Mouse (Mus musculus): ENCODE results near the gene Gm44805. TPM values are rescaled to one million over a fixed set of nuclear protein-coding genes. Genes with fewer than 3 reads are reported as not detected.

Gene Gm44805
- not detected for total RNA-seq (2021)

DNA sequence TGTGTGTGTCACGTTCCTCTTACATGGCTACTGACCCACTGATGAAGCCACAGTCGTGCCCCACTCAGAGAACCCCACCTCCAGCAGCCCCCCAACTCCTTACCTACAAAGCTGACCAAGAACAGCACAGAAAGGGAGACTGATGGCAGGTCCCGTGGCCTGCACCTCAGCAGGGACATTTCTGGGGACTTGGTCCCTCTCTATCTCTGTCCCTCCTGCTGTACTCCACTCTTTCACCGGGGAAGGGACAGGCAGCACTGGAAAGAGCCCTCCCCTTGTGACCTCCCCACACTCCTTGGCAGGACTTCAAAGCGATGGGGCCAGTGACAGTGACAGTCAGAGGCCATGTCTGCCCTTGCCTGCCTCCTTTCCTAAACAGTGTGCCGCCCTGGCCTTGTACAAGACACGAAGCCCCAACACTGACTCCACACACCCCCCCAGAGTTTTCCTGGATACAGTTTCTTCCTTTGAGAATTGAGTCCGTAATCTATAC, at the start of gene Gm44805, which contains the start of gene Apoc4:
Gene Gm44805 (minus strand): TSS at position 222 of the 493 bp plus-strand sequence.
Gene Apoc4 (minus strand): TSS at position 278 of the 493 bp plus-strand sequence.
- DNase-seq: no peak

DNA sequence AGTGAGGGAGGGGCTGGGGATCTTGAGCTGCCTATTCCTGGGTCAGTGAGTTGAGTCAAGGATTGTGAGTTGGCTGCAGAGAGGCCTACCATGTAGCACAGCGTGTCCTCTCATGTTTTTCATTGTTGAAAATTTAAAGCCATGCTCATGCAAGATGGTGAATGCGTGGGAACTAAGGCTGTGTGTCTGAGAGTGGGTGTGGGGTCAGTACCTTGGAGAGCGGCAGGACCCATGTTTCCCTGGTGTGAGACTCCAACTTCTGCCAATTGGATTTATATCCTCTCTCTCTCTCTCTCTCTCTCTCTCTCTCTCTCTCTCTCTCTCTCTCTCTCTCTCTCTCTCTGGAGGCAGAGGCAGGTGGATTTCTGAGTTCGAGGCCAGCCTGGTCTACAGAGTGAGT, 45.3 kb upstream of the Gm44805 start:
- no peak for DNase-seq

DNA sequence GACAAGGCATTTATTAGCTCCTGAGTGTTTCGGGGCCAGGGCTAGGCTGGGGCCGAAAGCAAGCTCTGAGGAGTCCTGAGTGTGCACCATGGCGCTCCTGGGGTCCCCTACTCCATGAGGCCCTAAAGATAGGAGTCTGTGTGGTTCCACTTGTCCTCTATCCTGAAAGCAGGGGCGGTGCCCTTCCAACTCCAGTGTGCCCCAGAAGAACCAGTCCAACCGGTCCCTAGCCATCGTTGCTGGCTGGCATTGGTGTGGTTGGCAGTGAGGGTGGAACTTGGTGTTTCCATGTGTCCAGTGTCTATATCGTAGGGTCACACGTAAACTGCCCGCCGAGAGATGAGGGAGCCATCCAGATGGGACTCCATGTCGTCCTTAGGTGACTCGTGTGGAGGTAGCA, 42.9 kb upstream of the Gm44805 start:
- DNase-seq: no peak

DNA sequence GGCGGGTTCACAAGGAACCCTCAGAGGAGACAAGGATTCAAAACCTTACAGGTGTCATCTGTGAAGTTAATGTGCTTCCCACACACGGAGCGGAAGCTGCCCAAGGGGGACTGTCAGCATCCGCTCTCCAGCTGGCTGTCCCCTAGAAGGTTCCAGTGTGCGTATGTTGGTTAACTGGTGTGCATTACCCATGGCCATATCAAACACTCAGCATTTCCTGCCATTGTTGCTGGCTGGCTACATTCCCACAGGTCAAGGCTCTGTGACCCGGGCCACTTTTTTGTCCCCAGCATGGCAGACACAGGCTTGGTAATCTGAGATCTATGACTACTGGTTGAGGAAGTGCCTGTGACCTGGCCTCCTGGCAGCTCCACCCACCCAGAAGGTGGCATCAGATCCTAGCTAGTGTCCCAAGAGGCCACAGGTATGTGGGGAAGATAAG, 41.6 kb upstream of the Gm44805 start:
- DNase-seq: no peak

DNA sequence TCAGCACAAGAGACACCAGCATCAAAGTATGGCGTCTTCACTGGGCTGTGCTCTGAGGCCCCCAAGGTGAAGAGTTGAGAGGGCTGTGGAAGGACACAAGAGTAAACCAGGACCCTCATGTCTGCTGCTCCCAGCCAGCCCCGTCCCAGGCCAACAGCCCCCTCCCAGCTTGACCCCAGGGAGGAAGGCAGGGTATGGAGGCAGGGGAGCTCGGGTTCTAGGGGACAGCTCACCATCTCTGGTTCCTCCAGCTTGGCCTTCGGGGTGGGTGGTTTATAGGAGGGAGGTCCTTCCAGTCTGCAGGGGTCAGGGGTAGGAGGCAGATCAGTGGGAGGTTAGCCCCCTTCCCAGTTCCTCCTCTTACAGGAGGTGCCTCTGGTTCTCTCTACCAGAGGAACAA, 38.0 kb upstream of the Gm44805 start:
- DNase-seq: no peak

DNA sequence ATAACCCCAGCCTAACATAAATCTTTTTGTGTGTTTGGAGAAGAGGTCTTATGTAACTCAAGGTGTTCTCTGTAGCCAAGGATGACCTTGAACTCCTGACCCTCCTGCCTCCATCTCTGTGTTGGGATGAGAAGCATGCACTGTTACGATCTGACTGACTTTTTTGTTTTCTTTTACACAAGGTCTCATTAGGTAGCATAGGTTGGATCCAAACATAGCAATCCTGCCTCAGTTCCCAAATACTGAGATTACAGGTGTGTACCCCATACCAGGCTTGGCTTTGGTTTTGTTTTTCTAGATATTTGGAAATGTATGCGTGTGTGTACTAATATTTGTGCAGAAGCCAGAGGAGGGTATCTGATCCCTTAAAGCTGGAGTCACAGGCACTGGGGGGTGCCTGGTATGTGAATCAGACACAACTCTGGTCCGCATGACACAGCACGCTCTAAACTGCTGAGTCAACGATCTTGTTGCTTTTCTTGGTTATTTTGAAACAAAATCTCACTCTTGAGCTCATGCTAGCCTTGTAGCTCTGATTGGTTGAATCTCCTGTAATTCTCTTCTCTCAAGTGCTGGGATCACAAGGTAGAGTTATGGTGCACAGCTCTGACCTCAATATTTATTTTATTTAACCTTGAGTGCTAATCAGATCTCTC, 37.2 kb upstream of the Gm44805 start:
- DNase-seq: no peak

DNA sequence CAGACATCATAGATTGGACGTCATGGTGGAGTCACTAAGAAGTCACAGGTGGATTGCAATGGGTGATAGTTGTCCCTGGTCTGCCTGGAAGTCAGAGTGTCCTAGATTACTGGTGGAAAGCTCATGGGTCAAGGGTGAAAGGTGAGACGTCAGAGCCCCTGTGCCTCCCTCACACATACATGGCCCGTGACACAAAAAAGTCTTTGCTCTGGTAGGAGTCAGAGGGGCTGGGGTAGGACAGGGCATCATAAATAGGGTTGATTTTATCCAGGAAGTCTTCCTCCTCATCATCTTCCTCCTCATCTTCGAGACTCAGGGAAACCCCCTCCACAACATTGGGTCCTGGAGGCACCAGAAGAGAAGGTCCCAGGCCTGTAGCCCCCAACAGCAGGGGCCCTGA, 36.1 kb upstream of the Gm44805 start:
- DNase-seq: no peak

DNA sequence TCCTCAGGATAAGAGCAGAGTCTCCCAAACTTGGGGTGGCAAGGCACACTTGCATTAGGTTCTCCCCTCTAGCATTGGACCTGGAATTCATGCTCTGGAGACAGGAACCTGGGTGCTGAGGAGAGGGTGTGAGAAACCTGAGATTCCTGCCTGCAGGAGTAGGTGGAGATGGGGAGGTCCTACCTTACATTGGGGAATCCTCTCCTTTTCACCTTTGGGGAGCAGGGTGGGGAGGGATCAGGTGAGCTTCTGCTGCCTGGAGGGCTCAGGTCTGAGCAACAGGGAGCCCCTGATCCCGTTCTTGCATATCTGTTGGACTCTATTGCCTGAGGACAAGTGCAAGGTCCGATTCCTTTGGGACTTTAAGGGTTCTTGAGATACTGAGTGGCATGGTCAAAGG, 35.6 kb upstream of the Gm44805 start:
- DNase-seq: no peak

DNA sequence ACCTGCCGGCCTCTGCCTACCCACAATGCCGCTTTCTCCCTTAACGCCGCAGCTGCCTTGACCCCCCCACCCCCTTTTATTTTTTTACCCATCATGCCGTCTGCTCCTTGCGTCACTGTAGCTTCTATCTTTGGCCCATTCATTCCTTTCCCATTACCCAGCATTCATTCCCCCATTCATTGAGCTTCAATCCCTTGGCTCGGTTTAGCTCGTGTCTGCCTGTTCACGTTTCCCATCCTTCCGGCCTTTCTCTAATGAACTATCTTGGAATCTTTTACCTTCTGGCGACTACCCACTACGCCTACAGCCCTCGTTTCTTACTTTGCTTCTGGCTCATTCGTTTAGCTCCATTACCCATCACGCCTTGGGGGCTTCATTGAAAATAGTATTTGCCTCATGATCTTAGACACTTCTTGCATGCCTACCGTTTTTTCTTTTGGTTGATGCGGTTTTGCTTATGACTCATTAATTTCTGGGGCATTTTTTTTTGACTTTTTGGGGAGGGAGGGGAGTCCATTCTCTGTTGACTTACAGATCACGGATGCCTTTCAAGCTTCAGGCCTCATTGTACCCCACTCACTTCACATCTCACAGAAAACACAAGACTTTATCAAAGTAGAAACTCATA, 34.9 kb upstream of the Gm44805 start:
- DNase-seq: no peak

DNA sequence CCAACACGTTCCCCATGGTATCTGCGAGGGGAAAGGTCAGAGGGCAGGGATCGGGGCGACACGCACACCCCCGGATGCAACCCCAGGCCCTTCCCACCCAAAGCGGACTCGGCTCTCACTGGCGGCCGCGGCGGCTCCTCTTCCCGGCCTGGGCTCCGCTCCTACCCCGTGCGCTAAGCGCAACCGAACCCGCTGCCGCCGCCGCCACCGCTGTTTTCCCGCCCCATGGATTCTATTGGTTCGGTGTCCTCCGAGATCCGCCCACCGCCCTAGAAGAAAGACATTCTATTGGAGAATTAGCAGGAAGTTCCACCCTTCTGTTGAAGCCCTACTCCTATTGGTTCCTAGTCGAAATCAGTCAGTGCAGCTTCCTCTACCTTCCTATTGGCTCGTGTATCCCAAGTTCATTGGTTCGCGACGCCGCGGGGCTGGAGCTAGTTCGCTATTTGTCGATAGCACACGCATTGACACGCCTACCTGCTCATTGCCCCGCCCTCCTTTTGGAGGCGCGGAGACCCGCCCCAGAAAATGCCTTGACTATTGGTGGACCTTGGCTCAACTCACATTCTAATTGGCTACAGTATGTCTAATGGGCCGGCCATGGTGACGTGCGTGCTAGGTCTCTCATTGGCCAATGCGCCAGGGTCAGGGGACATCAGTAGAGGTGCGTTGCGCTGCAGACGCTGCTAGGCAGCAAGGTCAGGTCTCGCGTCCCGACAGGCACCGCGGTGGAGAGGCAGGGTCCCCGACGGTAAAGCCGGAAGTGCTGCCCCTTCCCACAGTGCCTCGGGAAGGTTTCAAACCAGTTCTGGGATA, 34.2 kb upstream of the Gm44805 start, which contains the start of gene Tomm40:
Gene Tomm40 (minus strand): TSS at position 200 of the 816 bp plus-strand sequence.
- DNase-seq: peak; percentile 99 to 100

DNA sequence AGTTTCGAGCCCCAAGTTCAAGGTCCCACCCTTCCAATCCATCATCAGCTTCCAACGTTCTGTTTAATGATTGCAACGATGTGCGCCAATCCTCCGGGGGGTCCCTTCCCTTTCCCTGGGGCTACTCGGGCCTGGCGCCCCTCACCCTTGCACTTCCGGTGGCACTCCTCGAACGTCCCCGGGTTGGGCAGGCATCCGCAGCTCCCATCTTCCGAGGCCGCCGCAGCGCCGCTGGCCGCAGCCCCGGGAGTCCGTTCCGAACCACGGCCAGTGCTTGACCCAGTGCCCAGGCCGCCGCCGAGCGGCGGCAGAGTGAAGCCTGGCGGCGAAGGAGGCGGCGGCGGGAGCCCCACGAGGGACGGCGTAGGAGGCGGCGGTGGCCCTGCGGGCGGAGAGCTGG, 33.6 kb upstream of the Gm44805 start:
- DNase-seq: no peak

DNA sequence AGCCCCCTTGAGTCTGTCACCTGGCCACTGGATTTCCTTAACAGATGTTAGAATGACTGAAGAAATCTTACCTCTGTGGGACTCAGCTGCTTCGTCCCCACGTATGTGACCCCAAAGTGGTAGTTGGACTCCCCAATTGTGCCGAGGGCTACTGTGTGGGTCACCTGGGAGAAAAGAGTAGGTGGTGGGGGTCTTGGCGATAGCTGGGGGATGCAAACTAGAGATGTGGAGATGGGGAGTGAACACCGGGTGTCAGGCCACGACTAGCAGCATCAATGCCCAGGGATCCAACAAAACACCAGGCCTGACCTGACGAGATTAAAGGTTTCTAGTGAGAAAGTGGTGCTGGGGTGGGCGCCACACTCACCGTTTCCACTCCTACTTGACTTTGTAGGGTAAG, 32.4 kb upstream of the Gm44805 start:
- no peak for DNase-seq

DNA sequence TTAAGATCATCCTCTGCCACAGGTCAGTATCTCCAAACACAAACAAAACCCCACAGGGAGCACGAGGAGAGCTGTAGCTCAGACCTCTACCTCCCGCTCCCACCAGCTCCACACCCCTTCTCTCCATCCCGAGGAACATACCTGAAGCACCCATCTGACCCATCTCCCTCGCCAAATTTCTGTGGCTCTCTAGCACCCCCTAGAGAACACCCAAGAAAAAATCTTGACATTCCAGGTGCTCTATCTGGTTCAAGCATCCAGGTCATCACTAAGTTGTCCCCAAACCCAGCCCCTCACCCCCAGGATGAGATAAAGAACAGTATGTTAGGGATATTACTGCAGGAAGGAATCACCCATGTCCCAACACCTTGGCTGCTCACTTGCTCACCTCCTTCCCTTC, 32.0 kb upstream of the Gm44805 start:
- no peak for DNase-seq

DNA sequence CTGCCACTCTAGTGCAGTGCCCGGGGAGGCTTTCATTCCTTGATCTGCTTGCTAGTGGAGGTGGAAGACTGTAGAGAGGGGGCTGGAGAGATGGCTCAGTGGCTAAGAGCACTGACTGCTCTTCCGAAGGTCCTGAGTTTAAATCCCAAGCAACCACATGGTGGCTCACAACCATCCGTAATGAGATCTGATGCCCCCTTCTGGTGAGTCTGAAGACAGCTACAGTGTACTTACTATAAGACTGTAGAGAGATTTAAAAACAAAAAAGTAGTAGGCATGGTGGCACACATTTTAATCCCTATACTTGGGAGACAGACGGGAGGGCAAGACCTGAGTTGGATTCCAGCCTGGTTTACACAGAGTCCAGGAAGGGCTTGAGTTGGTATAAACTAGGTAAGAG, 31.2 kb upstream of the Gm44805 start:
- DNase-seq: no peak

DNA sequence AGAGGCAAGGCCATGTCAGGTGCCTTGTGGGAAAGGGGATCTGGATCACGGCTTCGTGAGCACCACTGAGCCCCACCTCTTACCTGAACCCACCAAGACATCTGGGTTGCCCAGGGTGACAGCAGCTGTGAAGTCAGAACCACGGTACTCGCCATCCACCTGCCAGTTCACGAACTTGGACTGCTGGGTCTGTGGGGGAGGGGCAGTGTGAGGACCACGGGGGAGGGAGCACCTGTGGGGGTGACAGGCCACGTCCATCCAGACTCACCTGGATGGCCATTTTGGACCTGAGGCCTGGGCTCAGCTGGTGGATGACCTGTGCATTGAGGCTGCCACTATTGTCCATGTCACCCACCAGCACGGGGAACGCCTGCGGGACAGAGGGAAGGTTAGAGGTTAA, 29.4 kb upstream of the Gm44805 start:
- DNase-seq: no peak

DNA sequence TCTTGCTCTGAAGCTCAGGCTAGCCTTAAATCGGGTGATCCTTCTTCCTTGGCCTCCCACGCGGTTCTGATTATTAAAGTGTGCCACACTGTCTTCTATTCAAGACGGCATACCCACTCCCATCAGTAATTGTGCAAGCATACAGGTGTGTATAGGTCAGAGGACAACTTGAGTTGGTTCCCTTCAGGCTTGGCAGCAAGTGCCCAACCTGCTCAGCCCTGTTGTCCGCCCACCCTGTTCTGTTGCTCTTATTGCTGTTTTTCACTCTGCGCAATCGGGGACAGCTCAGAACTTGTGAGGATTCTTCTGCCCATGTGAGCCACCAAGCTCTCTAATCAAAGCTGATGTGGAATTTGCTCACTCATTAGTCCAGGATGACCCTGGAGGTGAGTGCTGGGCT, 24.0 kb upstream of the Gm44805 start:
- no peak for DNase-seq

DNA sequence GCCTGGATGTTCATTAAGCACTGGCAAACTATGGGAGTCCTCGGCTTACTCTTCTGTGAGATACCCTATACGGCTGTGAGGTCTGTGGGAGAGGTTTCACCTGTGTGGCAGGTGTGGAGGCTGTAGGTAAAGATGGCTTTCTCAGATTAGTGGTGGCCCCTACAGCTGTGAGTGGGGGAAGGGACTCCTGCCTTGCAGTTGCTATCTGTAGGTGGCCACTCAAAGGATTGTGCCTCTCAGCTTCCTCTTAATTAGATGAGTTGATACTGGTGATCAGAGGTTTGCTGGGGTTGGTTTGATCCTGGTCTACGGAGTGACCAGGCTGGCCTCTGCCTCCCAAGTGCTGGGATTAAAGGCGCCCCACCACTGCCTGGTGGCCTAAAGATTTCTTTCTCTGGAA, 23.3 kb upstream of the Gm44805 start:
- DNase-seq: no peak

DNA sequence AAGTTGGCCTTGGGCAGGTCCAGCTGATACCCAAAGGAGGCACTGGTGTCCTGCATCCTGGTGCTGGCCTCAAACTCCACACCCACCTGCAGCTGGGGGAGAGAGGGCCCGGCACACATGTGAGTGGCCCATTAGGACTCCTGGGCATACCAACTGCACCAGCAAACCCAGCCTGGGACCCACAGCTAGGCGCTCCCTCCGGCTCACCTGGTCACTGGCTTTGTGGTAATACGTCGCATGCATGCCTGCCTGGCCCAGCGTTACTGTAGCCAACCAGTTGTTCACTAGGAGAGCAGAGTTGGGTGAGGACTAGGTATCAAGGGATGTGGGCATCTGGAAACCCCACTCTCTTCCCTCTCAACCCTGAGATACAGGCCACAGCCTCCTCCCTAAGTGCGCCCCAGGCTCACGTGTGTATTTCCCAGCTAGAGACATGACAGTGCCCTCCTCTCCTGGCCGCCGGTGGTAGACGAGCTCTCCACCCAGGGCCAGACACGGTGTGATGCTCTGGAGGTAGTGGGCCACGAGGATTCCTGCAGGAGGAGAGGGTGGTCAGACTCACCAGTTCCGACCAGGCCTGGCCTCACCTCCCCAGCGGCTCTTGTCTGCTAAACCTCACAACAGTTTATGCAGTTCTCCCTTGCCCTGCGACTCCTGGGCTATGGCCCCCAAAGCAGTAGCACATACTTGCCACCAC, 21.8 kb upstream of the Gm44805 start:
- no peak for DNase-seq

DNA sequence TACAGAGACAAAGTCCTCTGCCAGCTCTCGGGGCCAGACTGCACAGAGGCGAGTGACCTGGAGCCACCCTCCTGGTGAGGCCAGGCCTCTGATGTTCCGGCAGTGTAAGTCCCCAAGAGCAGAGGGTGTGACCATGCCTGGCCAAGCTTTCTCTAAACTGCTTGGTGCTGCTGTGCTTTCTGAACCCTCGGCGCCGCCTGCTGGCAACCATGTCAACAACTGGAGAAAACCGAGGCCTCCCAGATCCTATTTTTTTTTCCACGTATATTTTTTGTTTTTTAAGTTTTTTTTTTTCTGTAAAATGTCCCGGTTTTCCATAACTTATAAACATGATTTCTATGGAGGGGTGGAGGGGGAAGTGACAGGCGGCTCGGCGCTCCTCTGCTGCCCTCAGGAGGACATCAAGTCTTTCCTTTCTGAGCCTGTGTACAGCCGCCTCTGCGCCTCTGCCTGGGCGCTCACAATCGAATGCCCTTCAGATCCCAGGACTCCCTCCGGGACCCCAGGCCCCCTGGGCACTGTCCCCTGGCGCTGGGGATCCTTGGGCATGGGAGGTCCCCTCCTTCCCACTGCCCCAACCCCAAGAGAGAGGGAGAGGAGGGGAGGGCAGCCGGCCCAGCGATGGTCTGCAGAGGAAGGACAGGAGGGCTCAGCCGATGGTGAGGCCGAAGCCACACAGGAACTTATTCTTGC, 20.0 kb upstream of the Gm44805 start:
- DNase-seq: peak; percentile 55 to 69

DNA sequence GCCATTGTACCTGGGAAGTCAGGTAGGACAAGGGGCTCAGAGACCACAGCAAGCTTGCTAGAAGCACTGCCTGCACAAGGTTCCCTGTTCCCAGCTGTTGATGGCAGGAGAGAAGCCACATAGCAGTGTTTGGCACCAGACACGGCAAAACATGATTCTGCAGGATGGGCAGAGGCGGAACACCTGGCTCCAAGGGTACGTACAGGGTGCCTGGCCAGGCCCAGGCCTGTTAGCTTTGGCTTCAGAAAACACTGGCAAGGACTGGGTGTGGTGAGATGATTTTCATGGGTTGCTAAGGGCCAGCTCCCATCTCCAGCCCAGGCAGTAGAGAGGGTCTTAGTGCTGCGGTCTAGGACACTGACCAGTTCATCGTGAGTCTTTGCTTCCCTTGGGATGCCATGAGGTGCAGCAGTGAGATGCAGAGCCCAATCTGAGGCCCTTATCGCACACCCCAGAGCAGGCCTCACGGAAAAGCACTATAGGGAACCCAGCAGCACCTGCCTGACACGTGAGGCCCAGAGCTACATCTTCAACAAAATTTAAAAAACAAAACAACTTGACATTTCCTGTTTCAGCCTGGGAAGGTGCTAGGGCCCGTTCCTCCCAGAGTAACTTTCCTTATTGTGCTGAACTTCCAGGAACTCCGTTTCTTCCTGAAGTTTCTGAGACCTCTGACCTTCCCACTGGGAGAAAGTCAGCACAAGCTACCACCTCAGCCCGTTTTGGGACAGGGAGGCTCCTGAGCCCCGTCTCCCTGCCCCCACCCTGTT, 19.3 kb upstream of the Gm44805 start:
- DNase-seq: no peak

DNA sequence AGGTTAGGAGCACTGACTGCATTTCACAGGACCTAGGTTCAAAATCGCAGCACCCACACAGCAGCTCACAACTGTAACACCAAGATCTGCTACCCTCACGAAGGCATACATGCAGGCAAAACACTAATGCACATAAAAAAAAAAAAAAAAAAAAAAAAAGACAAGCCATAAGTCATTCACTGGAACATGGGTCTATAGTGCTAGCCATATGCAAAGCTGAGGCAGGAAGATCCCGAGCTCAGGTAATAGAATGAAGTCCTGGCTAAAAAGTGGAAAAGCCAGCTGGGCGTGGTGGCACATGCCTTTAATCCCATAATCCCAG, 18.6 kb upstream of the Gm44805 start:
- DNase-seq: no peak
